Mouse (Mus musculus) bone marrow macrophage, adult 2 months (primary cell): ENCODE measurements at regions not wholly inside any gene's neighbourhood (a gene's known extent, or its start where the extent isn't known, plus 50 kb on each side); places are given as distances from the start of the nearest gene placed in this dataset.

ENCODE experiments used
- H3K27ac ChIP-seq: 2 replicates; pipeline ENCODE4 v1.5.1; 2012; ENCODE audit warnings: low read depth, low read length; ENCODE audit not compliant: insufficient read depth
- H3K4me1 ChIP-seq: 2 replicates; pipeline ENCODE4 v1.6.1; 2012; ENCODE audit warnings: low read length; ENCODE audit not compliant: control insufficient read depth, insufficient read depth
- H3K4me3 ChIP-seq: 2 replicates; pipeline ENCODE4 v1.5.1; 2012; ENCODE audit warnings: mild to moderate bottlenecking, low read length, moderate library complexity; ENCODE audit not compliant: insufficient read depth
- CTCF ChIP-seq: IDR thresholded peaks from 2 replicates; pipeline ENCODE4 v1.5.1; 2012; ENCODE audit warnings: low read depth, mild to moderate bottlenecking, low read length, moderate library complexity
- POLR2A ChIP-seq: IDR thresholded peaks from 2 replicates; pipeline ENCODE4 v1.6.1; 2012; ENCODE audit warnings: mild to moderate bottlenecking, low read depth, low read length, borderline replicate concordance

DNA sequence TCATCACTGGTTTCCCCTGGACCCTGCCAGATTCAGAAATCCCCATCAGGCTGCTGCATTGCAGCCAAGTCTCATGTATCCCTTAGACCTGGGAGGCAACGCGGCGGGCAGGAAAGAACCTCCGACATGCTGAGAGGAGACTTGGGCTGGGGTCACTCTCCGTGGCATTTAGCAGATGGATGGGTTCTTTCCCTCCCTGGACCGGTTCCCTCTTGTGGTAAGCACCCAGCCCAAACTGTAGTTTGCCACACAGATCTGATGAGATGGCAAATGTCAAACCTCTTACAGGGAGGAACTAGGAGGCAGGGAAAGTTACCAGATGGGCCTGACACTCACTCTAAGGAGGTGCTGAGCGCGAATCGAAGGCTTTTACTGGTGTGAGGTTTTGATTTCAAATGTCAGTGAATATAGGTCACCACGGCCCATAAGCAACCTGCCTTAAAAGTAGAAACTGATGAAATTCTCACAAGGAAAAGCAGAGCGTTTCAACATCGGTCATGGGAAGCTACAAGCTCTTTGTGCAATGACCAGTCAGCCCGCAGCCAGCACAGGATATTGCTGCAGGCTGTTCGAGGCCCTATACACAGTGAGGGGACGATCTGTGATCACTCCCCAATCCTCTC, 199.9 kb upstream of the Lpp start:
- H3K4me1 ChIP-seq, result peaks cover 27% of the 10 kb centered on the region
- TF ChIP-seq POLR2A (no peak), CTCF (no peak)
- peak overlapping the region; percentile 57 for H3K27ac ChIP-seq
- no peak overlapping the region; the same call in 1 of the 2 replicates for H3K4me3 ChIP-seq

DNA sequence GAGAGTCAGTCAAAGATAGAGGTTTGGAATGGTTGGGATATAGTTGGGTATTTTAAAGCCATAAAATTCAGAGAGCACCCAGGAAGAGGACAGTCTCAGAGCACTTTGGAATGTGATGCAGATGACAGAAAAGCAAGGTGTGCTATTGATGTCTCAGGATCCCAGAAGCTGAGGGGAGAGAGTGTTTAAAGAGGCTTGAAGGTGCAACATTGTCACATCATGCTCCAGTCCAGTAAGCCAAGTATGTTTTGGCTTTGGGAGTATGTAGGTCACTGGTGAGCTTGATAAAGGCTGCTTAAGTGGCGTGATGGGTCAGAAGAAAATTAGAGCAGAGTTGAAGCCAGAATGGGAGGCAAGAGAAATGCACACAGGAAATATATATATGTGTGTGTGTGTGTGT, 201.3 kb upstream of the Lpp start:
- no peak overlapping the region for H3K4me3 ChIP-seq
- no peak overlapping the region for H3K27ac ChIP-seq
- H3K4me1 ChIP-seq, result peaks cover 22% of the 10 kb centered on the region
- TF ChIP-seq POLR2A (no peak), CTCF (no peak)

DNA sequence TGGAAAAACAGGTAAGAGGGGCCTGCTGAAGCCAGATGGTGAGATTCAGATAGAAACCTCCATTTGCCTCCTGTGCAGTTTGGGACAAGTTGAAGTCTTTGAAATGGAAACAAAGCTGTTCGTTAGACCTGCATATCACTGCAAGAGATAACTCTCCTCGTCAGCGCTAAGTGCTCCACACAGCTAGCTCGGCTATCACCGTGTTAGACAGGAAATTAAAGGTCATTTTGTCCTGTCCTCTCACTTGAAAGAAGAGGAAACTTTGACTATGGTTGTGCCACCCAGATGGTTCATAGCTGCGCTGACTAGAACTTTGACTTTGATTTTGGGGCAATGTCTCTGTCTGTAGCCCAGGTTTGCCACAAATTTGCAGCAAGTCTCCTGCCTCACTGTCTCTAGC, 198.5 kb upstream of the Bcl6 start:
- no peak overlapping the region for H3K4me3 ChIP-seq
- TF ChIP-seq CTCF, result no peak
- no peak for TF ChIP-seq POLR2A
- H3K27ac ChIP-seq, result no peak overlapping the region
- peaks cover 6% of the 10 kb centered on the region for H3K4me1 ChIP-seq

DNA sequence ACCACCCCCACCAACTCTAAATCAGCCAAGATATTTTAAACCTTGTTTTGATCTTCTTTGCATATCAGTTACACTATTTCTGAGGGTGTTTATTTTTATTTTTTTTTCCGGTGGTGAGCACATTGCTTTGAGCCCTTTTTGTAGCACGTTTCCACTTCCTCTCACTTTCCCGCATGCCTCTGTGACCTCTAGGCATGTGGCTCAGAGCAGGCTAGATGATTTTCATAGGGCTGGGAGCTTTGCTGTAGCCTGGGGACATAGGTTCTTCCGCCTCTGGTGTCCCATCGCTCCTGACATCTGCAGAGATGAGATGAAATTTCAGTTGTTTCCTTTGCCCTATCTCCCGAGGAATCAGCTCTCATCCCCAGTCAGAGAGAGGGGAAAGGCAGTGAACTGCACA, 197.3 kb upstream of the Bcl6 start:
- Histone ChIP-seq H3K4me3 (no peak overlapping the region), H3K4me1 (peaks cover 6% of the 10 kb centered on the region), H3K27ac (no peak overlapping the region)
- TF ChIP-seq CTCF (no peak), POLR2A (no peak)

DNA sequence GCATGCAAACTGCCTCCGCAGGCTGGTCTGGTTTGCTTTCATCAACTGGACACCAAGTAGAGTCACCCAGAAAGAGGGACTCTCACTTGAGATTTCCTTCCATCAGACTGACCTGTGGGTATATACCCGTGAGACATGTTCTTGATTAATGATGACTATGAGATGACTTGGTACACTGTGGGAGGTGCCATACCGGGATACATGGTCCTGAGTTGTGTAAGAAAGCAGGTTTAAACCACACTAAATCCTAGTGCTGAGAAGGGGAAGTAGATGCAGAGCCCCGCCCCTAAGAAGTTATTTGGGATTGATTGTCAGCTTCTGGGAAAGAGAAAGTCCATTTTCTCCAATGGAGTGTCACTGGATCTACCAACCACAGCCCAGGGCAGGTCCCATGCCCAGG, 196.2 kb upstream of the Bcl6 start:
- peaks cover 6% of the 10 kb centered on the region for H3K4me1 ChIP-seq
- TF ChIP-seq CTCF, result no peak
- no peak for TF ChIP-seq POLR2A
- H3K27ac ChIP-seq, result no peak overlapping the region
- no peak overlapping the region for H3K4me3 ChIP-seq

DNA sequence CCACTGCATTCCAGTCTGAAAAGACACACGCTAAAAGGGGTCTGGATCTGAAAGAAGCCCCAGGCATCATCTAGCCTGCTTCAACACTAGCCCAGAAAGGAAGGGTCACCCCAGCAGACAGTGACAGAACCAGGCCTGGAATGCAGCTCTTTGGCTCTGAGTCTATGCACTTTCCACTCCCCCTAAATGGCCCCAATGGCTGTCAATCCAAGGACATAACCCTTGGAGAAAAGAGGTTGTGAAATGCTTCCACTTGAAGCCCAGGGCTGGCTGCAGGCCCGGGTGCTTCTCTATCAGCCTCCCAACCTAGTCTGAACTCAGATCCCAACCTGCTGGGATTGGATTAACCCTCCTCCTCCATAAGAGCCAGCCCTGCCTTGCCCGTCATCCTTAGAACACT, 194.6 kb upstream of the Bcl6 start:
- peaks cover 11% of the 10 kb centered on the region for H3K4me1 ChIP-seq
- no peak for TF ChIP-seq POLR2A
- TF ChIP-seq CTCF, result no peak

DNA sequence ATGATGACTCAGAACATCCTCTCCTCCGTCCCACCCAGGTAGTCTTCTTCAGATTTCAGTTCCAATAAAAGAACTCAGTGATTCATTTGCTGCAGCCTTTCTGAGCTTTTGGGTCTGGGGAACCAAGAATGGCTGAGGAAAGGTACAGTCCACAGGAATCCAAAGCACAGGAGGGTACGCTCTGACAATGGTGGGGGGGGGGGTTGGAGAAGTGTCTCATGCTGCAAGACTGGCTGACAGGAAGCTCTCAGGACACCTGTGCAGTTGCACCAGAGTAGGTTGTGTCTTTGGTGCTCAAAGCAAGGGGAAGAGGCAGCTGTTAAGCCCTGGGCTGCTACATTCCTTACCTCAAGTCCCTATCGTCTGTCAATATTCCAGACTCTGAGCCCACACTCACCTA, 192.7 kb upstream of the Bcl6 start:
- Histone ChIP-seq H3K4me3 (no peak overlapping the region), H3K27ac (no peak overlapping the region), H3K4me1 (peaks cover 11% of the 10 kb centered on the region)
- no peak for TF ChIP-seq CTCF
- TF ChIP-seq POLR2A, result no peak

More for the DNA sequence above, 194.6 kb upstream of the Bcl6 start:
- Histone ChIP-seq H3K4me3 (no peak overlapping the region), H3K27ac (no peak overlapping the region)

DNA sequence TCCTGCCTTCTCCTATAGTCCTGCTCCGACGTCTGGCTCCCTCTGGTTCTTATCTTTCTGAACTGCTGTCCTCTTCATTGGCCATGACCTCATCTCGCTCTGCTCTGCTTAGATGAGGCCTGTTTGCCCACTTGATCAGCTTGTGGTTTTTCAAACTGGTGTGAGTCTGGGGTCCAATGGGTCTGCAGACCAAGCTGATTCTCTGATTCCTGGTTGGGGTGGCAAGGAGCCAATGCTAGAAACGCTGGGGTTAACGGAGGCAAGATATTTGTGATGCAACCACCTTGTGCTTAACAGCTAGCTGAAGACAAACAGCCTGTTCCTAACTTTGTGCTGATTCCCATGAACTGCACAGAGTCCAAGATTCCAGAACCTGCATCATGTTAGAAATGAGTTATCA, 192.0 kb upstream of the Bcl6 start:
- Histone ChIP-seq H3K4me1 (peaks cover 8% of the 10 kb centered on the region), H3K4me3 (no peak overlapping the region), H3K27ac (no peak overlapping the region)
- TF ChIP-seq POLR2A, result no peak
- TF ChIP-seq CTCF, result no peak

DNA sequence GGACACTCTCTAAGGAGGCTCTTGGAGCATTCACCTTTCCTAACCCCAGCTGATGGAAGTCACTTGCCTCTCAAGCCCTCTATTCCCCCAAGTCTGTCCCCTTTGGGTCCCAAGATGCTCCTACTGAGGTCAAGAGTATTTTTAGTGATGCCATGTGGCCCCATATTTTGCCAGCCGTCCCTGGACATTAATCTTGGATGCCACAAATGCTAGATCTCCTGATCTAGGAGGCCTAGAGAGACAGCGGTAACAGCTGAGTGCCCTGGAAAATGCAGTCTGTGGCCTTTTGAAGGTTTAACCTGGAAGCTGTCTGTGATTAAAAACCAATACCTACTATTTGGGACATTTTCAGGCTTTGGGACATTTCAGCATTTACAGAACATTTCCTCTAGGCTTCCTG, 188.9 kb upstream of the Bcl6 start:
- Histone ChIP-seq H3K4me1 (peaks cover 8% of the 10 kb centered on the region), H3K27ac (no peak overlapping the region), H3K4me3 (no peak overlapping the region)
- no peak for TF ChIP-seq CTCF
- TF ChIP-seq POLR2A, result no peak

DNA sequence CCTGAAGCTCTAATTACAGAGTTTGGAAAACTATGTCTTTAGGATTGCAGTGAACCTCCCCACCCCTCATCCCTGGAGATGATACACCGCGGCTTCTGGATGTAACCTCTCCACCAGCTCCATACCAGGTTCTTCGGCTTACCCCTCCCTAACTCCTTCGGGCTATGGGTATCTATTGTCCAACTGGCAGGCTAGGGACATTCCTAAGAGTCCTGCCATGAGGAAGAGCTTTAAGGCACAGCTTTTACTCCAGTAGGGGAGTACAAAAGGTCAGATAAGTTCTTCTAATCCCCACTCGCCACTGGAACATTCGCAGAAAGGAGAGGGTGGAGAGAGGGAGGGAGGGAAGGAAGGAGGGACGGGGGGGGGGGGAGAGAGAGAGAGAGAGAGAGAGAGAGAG, 188.5 kb upstream of the Bcl6 start:
- TF ChIP-seq CTCF (no peak), POLR2A (no peak)
- Histone ChIP-seq H3K4me1 (peaks cover 12% of the 10 kb centered on the region), H3K27ac (no peak overlapping the region), H3K4me3 (no peak overlapping the region)

DNA sequence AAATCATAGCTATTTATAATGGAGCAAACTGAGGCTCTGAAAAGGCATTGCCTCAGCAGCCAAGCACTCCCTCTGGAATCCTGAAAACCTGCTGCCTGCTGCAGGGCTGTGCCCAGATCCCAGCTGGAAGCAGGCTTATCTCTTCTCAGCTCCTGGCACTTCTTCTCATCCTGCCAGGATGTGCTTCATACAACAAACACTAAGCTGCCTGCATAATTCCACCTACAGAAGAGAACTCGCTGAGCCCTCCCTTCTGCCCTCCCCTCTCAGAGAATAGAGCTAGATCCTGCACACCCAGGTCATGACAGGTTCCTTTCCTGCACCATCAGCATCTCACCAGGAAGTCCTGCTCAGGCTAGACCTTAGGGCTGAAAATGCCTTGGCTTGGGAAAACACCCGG, 187.4 kb upstream of the Bcl6 start:
- no peak overlapping the region for H3K4me3 ChIP-seq
- peaks cover 13% of the 10 kb centered on the region for H3K4me1 ChIP-seq
- no peak overlapping the region for H3K27ac ChIP-seq
- TF ChIP-seq POLR2A (no peak), CTCF (no peak)
